Mouse (Mus musculus): ENCODE measurements at regions not wholly inside any gene's neighbourhood (a gene's known extent, or its start where the extent isn't known, plus 50 kb on each side); places are given as distances from the start of the nearest gene placed in this dataset.
A peak's percentile ranks its signal among the peaks of the same experiment; 100 is the strongest.

- no peak for DNase-seq (ENCODE audit: low spot score in 2 of 2)
These were observed 432.6 kb downstream of the Mctp2 start for GRCm38 (mm10) chr7:71873817-71874216.

- DNase-seq (ENCODE audit: low spot score in 2 of 2), result no peak
These were observed 433.5 kb downstream of the Mctp2 start for GRCm38 (mm10) chr7:71872912-71873311.

- peak; percentile 28 to 66 for DNase-seq (ENCODE audit: low spot score in 2 of 2)
These were observed 439.3 kb downstream of the Mctp2 start for GRCm38 (mm10) chr7:71867090-71867489.

- no peak for DNase-seq (ENCODE audit: low spot score in 2 of 2)
These were observed 440.8 kb downstream of the Mctp2 start for GRCm38 (mm10) chr7:71865371-71866166.

GRCm38 (mm10) chr7:71852864-71853263 lies 453.5 kb downstream of the Mctp2 start:
- no peak for DNase-seq (ENCODE audit: low spot score in 2 of 2)

GRCm38 (mm10) chr7:71849174-71849573 lies 457.2 kb downstream of the Mctp2 start:
- DNase-seq (ENCODE audit: low spot score in 2 of 2), result no peak

- DNase-seq (ENCODE audit: low spot score in 2 of 2), result no peak
These were observed 468.6 kb downstream of the Mctp2 start for GRCm38 (mm10) chr7:71837845-71838244.

- DNase-seq (ENCODE audit: low spot score in 2 of 2), result no peak
These were observed 474.4 kb downstream of the Mctp2 start for GRCm38 (mm10) chr7:71831790-71832525.

- no peak for DNase-seq (ENCODE audit: low spot score in 2 of 2)
These were observed 476.8 kb downstream of the Mctp2 start for GRCm38 (mm10) chr7:71829567-71829966.

GRCm38 (mm10) chr7:71816138-71816537 lies 464.9 kb upstream of the Gm10295 start:
- DNase-seq (ENCODE audit: low spot score in 2 of 2), result no peak

GRCm38 (mm10) chr7:71794201-71794600 lies 442.9 kb upstream of the Gm10295 start:
- no peak for DNase-seq (ENCODE audit: low spot score in 2 of 2)

GRCm38 (mm10) chr7:71788401-71788800 lies 437.1 kb upstream of the Gm10295 start:
- DNase-seq (ENCODE audit: low spot score in 2 of 2), result no peak

- no peak for DNase-seq (ENCODE audit: low spot score in 2 of 2)
These were observed 431.2 kb upstream of the Gm10295 start for GRCm38 (mm10) chr7:71782496-71782895.

GRCm38 (mm10) chr7:71749886-71750285 lies 398.6 kb upstream of the Gm10295 start:
- DNase-seq (ENCODE audit: low spot score in 2 of 2), result no peak

- DNase-seq (ENCODE audit: low spot score in 2 of 2), result no peak
These were observed 395.0 kb upstream of the Gm10295 start for GRCm38 (mm10) chr7:71746118-71746897.

- DNase-seq (ENCODE audit: low spot score in 2 of 2), result no peak
These were observed 377.2 kb upstream of the Gm10295 start for GRCm38 (mm10) chr7:71728509-71728908.

- no peak for DNase-seq (ENCODE audit: low spot score in 2 of 2)
These were observed 356.9 kb upstream of the Gm10295 start for GRCm38 (mm10) chr7:71708209-71708608.

GRCm38 (mm10) chr7:71706201-71706600 lies 354.9 kb upstream of the Gm10295 start:
- no peak for DNase-seq (ENCODE audit: low spot score in 2 of 2)

GRCm38 (mm10) chr7:71705426-71706050 lies 354.3 kb upstream of the Gm10295 start:
- DNase-seq (ENCODE audit: low spot score in 2 of 2), result no peak

GRCm38 (mm10) chr7:71704661-71705240 lies 353.5 kb upstream of the Gm10295 start:
- no peak for DNase-seq (ENCODE audit: low spot score in 2 of 2)
